Mouse (Mus musculus) stomach, embryonic 14.5 days (tissue): ENCODE data around the gene Ccdc169. TPM values are rescaled to one million over a fixed set of nuclear protein-coding genes. Genes with fewer than 3 reads are reported as not detected.

ENCODE experiments used
- ATAC-seq: fragments of 200-750 bp; cut with Nextera tagmentation; 2 replicates; pipeline ENCODE4 v1.8.0; 2017; ENCODE audit warnings: low read depth, moderate TSS enrichment; ENCODE audit not compliant: insufficient number of reproducible peaks, insufficient read depth, low FRiP score
- H3K27ac ChIP-seq: fragments of 300-500 bp; sonication (generic); 2 replicates; pipeline ENCODE4 v1.5.1; 2014; ENCODE audit warnings: mild to moderate bottlenecking, low read length, moderate library complexity, mixed read lengths
- H3K27me3 ChIP-seq: fragments of 300-500 bp; sonication (generic); 2 replicates; pipeline ENCODE4 v1.6.1; 2014; ENCODE audit warnings: low read length, control low read depth, mixed read lengths; ENCODE audit not compliant: control insufficient read depth, insufficient read depth
- H3K36me3 ChIP-seq: fragments of 300-500 bp; sonication (generic); 2 replicates; pipeline ENCODE4 v1.6.1; 2014; ENCODE audit warnings: mild to moderate bottlenecking, control low read depth, low read length, moderate library complexity, mixed read lengths; ENCODE audit not compliant: control insufficient read depth, insufficient read depth
- H3K4me1 ChIP-seq: fragments of 300-500 bp; sonication (generic); 2 replicates; pipeline ENCODE4 v1.6.1; 2014; ENCODE audit warnings: low read length, control low read depth, mixed read lengths; ENCODE audit not compliant: control insufficient read depth, insufficient read depth
- H3K4me2 ChIP-seq: fragments of 300-500 bp; sonication (generic); replicated peaks from 2 replicates; pipeline ENCODE4 v1.6.1; 2014; ENCODE audit warnings: low read depth, low read length, control low read depth
- H3K4me3 ChIP-seq: fragments of 300-500 bp; sonication (generic); 2 replicates; pipeline ENCODE4 v1.5.1; 2014; ENCODE audit warnings: low read depth, low read length, control low read depth
- H3K9ac ChIP-seq: fragments of 300-500 bp; sonication (generic); replicated peaks from 2 replicates; pipeline ENCODE4 v1.6.1; 2014; ENCODE audit warnings: low read depth, mild to moderate bottlenecking, control low read depth, low read length, moderate library complexity, mixed read lengths
- H3K9me3 ChIP-seq: fragments of 300-500 bp; sonication (generic); 2 replicates; pipeline ENCODE4 v1.6.1; 2016; ENCODE audit warnings: low read depth, low read length, control low read depth; ENCODE audit not compliant: control insufficient read depth
- WGBS: fragments of 180-500 bp; shearing (Covaris S2); extraction: QIAGEN DNeasy Blood & Tissue Kit; methylation state at CpG from one replicate; pipeline ENCODE4 v1.1.7; 2014; 5-methylcytosine and 5-hydroxymethylcytosine counted together
- polyA plus RNA-seq: library from polyadenylated mRNA; unstranded; fragments of >200 nt; fragmentation: Nextera tagmentation; extraction: Ambion mirVana; gene quantifications from 2 replicates; pipeline ENCODE4 v1.2.1, GENCODE M21; 2014

Gene Ccdc169
- polyA plus RNA-seq, 1 experiment from 2014 or later: not detected

DNA sequence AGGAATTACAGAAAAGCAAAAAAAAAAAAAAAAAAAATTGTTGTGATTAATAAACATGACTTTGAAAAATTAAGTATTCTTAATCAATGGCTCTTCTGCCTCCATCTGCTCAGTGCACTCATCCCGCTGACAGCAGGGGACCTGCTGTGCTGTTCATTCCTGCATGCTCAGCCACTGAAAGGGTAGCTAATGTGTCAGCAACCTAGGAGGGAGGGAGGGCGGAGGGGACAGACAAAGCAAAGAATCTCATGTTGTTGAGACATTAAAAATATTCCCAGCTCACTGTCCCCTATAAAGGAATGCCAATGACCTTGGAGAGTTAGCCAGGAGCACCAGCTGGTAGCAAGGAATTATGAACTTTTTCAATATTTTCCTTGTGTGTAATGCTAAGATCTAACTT, 39.1 kb upstream of the Ccdc169 start:
- Histone ChIP-seq H3K9me3 (no peaks in the 10 kb centered on the region), H3K36me3 (no peaks in the 10 kb centered on the region), H3K27me3 (no peaks in the 10 kb centered on the region), H3K27ac (no peak overlapping the region), H3K4me2 (no peak overlapping the region), H3K4me1 (no peaks in the 10 kb centered on the region), H3K4me3 (no peak overlapping the region), H3K9ac (no peak overlapping the region)
- 69% methylated on average over 2 of the region's 2 CpGs for WGBS
- no peak for ATAC-seq

DNA sequence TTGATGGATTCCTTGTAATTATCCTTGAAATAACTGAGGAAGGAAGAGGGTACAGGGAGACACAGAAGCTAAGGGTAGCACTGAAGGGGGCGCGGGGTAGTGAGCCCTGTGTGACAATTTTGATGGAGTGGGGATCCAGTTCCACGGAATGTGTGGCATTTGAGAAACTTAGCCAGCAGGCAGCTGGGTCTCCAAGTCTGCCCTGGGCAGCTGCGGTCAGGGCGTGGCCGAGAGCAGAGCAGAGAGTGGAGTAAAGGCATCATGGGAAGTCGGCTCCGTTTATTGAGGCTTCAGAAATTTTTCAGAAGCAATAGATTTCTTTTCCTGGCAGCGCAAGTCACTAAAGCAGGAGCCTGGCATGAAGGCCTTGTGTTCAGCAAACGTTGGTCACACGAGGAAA, 38.1 kb upstream of the Ccdc169 start:
- no peak overlapping the region for H3K4me2 ChIP-seq
- H3K36me3 ChIP-seq: no peaks in the 10 kb centered on the region
- no peak overlapping the region for H3K9ac ChIP-seq
- H3K27ac ChIP-seq: no peak overlapping the region
- no peak overlapping the region for H3K4me3 ChIP-seq
- no peaks in the 10 kb centered on the region for H3K9me3 ChIP-seq
- no peak for ATAC-seq
- no peaks in the 10 kb centered on the region for H3K27me3 ChIP-seq
- whole genome bisulfite sequencing: 46% methylated on average over 11 of the region's 11 CpGs
- H3K4me1 ChIP-seq: no peaks in the 10 kb centered on the region

- ATAC-seq: no peak
- Histone ChIP-seq H3K27me3 (no peaks in the 10 kb centered on the region), H3K9ac (no peak overlapping the region)
Measured at GRCm38 (mm10) chr3:55101092-55101491, 36.0 kb upstream of the Ccdc169 start.

DNA sequence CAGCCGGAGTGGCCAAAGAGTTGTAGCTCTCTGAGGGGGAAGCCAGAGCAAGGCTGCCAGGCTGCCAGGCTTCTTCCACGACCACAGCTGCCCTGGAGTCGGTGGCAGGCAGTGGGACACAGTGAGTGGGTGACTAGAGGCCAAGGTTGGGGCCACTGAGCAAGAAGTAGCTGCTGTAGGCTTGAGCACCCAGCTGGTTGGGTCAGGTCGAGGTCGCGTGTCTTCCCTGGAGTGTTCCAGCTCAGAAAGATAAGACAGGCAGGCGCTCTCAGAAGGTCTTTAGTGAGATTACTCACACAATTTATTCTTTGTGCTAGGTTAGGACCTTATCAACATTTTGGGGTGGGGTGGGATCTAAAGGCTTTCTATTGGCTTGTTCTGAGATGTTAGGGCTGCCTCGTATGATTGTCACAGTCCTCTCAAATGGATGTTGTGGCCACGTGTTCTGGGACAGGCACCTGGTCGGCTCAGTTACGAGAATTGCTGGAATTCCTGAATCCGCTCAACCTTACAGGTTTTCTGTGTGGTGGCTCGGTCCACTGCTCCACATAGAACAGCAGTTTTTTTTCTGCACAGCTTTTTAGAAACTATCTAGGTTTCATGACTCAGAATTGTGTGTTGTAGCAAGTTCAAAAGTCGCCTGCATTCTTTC, 31.6 kb upstream of the Ccdc169 start:
- no peaks in the 10 kb centered on the region for H3K27me3 ChIP-seq
- no peaks in the 10 kb centered on the region for H3K9me3 ChIP-seq
- no peak overlapping the region for H3K4me2 ChIP-seq
- H3K4me3 ChIP-seq: no peak overlapping the region
- H3K4me1 ChIP-seq: no peaks in the 10 kb centered on the region
- no peak overlapping the region for H3K9ac ChIP-seq
- no peak for ATAC-seq
- 72% methylated on average over 14 of the region's 14 CpGs for WGBS
- no peaks in the 10 kb centered on the region for H3K36me3 ChIP-seq
- no peak overlapping the region for H3K27ac ChIP-seq

More at GRCm38 (mm10) chr3:55101092-55101491, 36.0 kb upstream of the Ccdc169 start:
- Histone ChIP-seq H3K36me3 (no peaks in the 10 kb centered on the region), H3K9me3 (no peaks in the 10 kb centered on the region), H3K4me2 (no peak overlapping the region), H3K4me3 (no peak overlapping the region), H3K4me1 (no peaks in the 10 kb centered on the region), H3K27ac (no peak overlapping the region)

- ATAC-seq: no peak
- Histone ChIP-seq H3K36me3 (no peaks in the 10 kb centered on the region), H3K27ac (no peak overlapping the region), H3K27me3 (no peaks in the 10 kb centered on the region), H3K4me3 (no peak overlapping the region), H3K4me2 (no peak overlapping the region), H3K9ac (no peak overlapping the region), H3K4me1 (no peaks in the 10 kb centered on the region), H3K9me3 (no peaks in the 10 kb centered on the region)
- WGBS: 81% methylated on average over 17 of the region's 17 CpGs
Measured at GRCm38 (mm10) chr3:55106051-55106450, 31.1 kb upstream of the Ccdc169 start.

DNA sequence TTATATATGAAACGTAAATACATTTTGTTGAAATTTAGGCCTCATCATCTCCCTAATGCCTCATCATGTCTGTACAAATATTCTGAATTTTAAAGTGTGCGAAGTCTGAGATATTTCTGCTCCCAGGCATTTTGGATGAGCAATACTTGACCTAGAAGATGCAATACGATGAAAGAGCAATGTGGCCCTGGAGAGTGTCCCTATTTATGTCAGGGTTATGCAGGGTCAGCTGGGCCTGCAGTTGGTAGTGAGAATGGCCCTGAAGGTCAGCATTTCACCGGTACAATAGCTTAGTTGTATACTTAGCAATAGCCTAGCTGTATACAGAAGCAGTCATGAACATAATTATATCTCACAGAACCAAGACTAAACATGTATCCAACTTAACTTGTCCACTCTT, 28.0 kb upstream of the Ccdc169 start:
- WGBS: 74% methylated on average over 4 of the region's 4 CpGs
- Histone ChIP-seq H3K9me3 (no peaks in the 10 kb centered on the region), H3K27ac (no peak overlapping the region), H3K4me2 (no peak overlapping the region), H3K27me3 (no peaks in the 10 kb centered on the region), H3K4me1 (no peaks in the 10 kb centered on the region), H3K4me3 (no peak overlapping the region), H3K36me3 (no peaks in the 10 kb centered on the region), H3K9ac (no peak overlapping the region)
- no peak for ATAC-seq

DNA sequence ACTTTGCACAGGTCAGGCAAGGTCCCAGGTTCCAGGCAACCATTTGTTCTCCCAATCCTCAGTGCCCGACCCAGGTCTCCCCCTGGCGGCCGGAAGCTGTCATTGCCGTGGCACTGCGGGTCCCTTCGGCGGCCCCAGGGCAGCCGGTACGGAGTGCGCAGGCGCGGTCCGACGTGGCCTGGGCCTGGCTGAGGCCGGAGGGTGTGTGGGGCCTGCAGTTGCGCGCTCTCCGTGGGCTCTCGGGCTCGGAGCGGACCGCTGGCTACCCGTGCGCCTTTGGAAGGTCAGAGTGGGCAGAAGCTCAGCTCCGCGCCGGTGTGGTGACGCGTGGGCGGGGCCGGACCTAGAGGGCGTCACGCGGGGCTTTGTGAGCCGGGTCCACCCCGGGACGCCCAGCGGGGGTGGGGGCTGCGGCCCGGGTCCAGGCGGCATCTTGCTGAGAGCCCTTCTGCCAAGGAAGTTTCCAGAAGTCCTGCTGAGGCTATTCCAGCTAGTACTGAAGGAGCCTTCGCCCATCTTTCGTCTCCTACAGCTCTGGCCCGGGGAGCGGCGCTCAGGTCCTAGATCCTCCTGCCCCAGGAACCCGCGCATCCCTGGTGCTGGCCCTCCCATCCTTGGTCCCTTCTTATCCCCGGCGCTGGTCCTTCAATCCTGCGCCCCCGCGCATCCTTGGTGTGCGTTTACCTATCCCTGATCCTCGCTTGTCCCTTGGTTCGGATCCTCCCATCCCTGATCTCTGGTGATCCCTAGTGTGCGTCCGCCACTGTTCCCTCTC, 25.0 kb upstream of the Ccdc169 start, which contains the start of gene Spg20:
Spg20 (plus strand) TSS at position 174 of the 775 bp plus-strand sequence.
- H3K4me3 ChIP-seq: peak within 1 kb of the TSS; percentile 88
- H3K4me1 ChIP-seq: no peaks in the 10 kb centered on the region
- H3K9ac ChIP-seq: peak within 1 kb of the TSS; percentile 93
- WGBS: under 1% methylated on average over 58 of the region's 58 CpGs
- peak; percentile 96 for ATAC-seq
- peak within 1 kb of the TSS; percentile 92 for H3K27ac ChIP-seq
- H3K36me3 ChIP-seq: peaks cover 3% of the 10 kb centered on the region
- no peaks in the 10 kb centered on the region for H3K27me3 ChIP-seq
- H3K9me3 ChIP-seq: no peaks in the 10 kb centered on the region
- H3K4me2 ChIP-seq: peak within 1 kb of the TSS; percentile 58

GRCm38 (mm10) chr3:55112710-55113415, 24.3 kb upstream of the Ccdc169 start:
- 36% methylated on average over 16 of the region's 16 CpGs for WGBS

More at GRCm38 (mm10) chr3:55112710-55113415, 24.3 kb upstream of the Ccdc169 start:
- Histone ChIP-seq H3K4me2 (peak overlapping the region; percentile 58), H3K9ac (peak overlapping the region; percentile 93), H3K27ac (peak overlapping the region; percentile 92; the same call in 1 of the 2 replicates), H3K36me3 (peaks cover 10% of the 10 kb centered on the region), H3K4me3 (peak overlapping the region; percentile 88), H3K4me1 (no peaks in the 10 kb centered on the region), H3K9me3 (no peaks in the 10 kb centered on the region), H3K27me3 (no peaks in the 10 kb centered on the region)
- ATAC-seq: no peak
